8 mouse cellular contexts compared by ENCODE assay signal in genomic region chr7:27231693-27232331, GRCm38 (mm10). TPM values are rescaled to one million over a fixed set of nuclear protein-coding genes. Genes with fewer than 3 reads are reported as not detected.
DNase-seq lines count a peak whose midpoint lies in the region; ATAC-seq lines count a peak whose summit lies in the region.

No protein-coding gene starts in this region.

- no peak for ATAC-seq in activated CD4-positive, CD25-positive, alpha-beta regulatory T cell, adult 4 months

- DNase-seq in left cerebral cortex, adult 11 months (ENCODE audit: low spot score) = peak; percentile 78
- DNase-seq in left cerebral cortex, postnatal 4 days = no peak
- peak; percentile 91 for DNase-seq in adrenal gland, postnatal 14 days
- peak; percentile 62 to 66 for DNase-seq in heart, postnatal 10 days
- peak; percentile 77 to 96 for DNase-seq in left cerebral cortex, postnatal 25 days (ENCODE audit: low spot score in 2 of 2)
- DNase-seq in right cerebral cortex, adult 18-20 months = peak; percentile 89
- no peak for DNase-seq in c-Kit-positive CD71-positive TER-119-positive erythroid progenitor cells, embryonic 14.5 days (ENCODE audit: low spot score)

- intact Hi-C loops in left cerebral cortex, postnatal 4 days (cut with DNase I) = no loop called here
- intact Hi-C loops in heart, postnatal 10 days (cut with DNase I) = no loop called here
- intact Hi-C loops in left cerebral cortex, postnatal 25 days (cut with DNase I) = loop anchor here (1.0 kb wide), 2 partner anchors 25 to 54 kb away; partner anchors contain the start of gene Rab4b

RNA-seq across cellular contexts. Expression of gene Coq8b, which starts 1.0 kb away (rescaled TPM):
- total RNA-seq in left cerebral cortex, postnatal 4 days (2021) = 10 to 100 TPM; 23.6 to 27.0 TPM
- total RNA-seq in adrenal gland, postnatal 14 days (2021) = 44.2 and 44.8 TPM in 2 replicates
- total RNA-seq in heart, postnatal 10 days (2021) = 10 to 100 TPM; 12.8 TPM
- 10 to 100 TPM; 32.5 to 37.2 TPM for total RNA-seq in left cerebral cortex, postnatal 25 days (2021)
- polyA plus RNA-seq in activated CD4-positive, CD25-positive, alpha-beta regulatory T cell, adult 4 months (2017; shearing (Covaris generic)) = 10 to 100 TPM in 1 of 2 experiments, 1 to 10 TPM in 1; 6.3 to 12.5 TPM

RNA-seq across cellular contexts. Expression of gene Itpkc, which starts 3.4 kb away (rescaled TPM):
- total RNA-seq in left cerebral cortex, postnatal 4 days (2021) = 10 to 100 TPM; 14.1 to 14.3 TPM
- 8.6 and 9.6 TPM in 2 replicates for total RNA-seq in adrenal gland, postnatal 14 days (2021)
- total RNA-seq in heart, postnatal 10 days (2021) = 1 to 10 TPM; 4.2 to 4.5 TPM
- 1 to 10 TPM; 7.5 to 8.8 TPM for total RNA-seq in left cerebral cortex, postnatal 25 days (2021)
- 1 to 10 TPM; 1.3 to 1.5 TPM for polyA plus RNA-seq in activated CD4-positive, CD25-positive, alpha-beta regulatory T cell, adult 4 months (2017; shearing (Covaris generic))

RNA-seq across cellular contexts. Expression of gene Numbl, which starts 26.4 kb away (rescaled TPM):
- 100 to 1,000 TPM; 101 to 104 TPM for total RNA-seq in left cerebral cortex, postnatal 4 days (2021)
- total RNA-seq in adrenal gland, postnatal 14 days (2021) = 8.7 and 11.9 TPM in 2 replicates
- 10 to 100 TPM; 10.7 to 13.8 TPM for total RNA-seq in heart, postnatal 10 days (2021)
- 100 to 1,000 TPM; 119 to 130 TPM for total RNA-seq in left cerebral cortex, postnatal 25 days (2021)
- polyA plus RNA-seq in activated CD4-positive, CD25-positive, alpha-beta regulatory T cell, adult 4 months (2017; shearing (Covaris generic)) = not detected

RNA-seq across cellular contexts. Expression of gene Snrpa, which starts 35.7 kb away (rescaled TPM):
- 100 to 1,000 TPM in 1 of 2 experiments, 10 to 100 TPM in 1; 98.6 to 110 TPM for total RNA-seq in left cerebral cortex, postnatal 4 days (2021)
- 88.3 and 90.9 TPM in 2 replicates for total RNA-seq in adrenal gland, postnatal 14 days (2021)
- total RNA-seq in heart, postnatal 10 days (2021) = 10 to 100 TPM; 46.9 to 52.7 TPM
- 10 to 100 TPM; 81.9 to 85.2 TPM for total RNA-seq in left cerebral cortex, postnatal 25 days (2021)
- 100 to 1,000 TPM in 1 of 2 experiments, 10 to 100 TPM in 1; 74.6 to 109 TPM for polyA plus RNA-seq in activated CD4-positive, CD25-positive, alpha-beta regulatory T cell, adult 4 months (2017; shearing (Covaris generic))

RNA-seq across cellular contexts. Expression of gene BC024978, which starts 36.2 kb away (rescaled TPM):
- 10 to 100 TPM; 16.3 to 18.0 TPM for total RNA-seq in left cerebral cortex, postnatal 4 days (2021)
- 22.9 and 23.0 TPM in 2 replicates for total RNA-seq in adrenal gland, postnatal 14 days (2021)
- 10 to 100 TPM; 13.6 to 14.1 TPM for total RNA-seq in heart, postnatal 10 days (2021)
- 10 to 100 TPM; 21.0 to 25.2 TPM for total RNA-seq in left cerebral cortex, postnatal 25 days (2021)
- polyA plus RNA-seq in activated CD4-positive, CD25-positive, alpha-beta regulatory T cell, adult 4 months (2017; shearing (Covaris generic)) = 1 to 10 TPM; 4.2 to 4.5 TPM

Comparison
In these comparisons a context has a peak if more than half of its experiments do, and no peak if none do; other contexts are left out.
1. DNase-seq: peak in left cerebral cortex, adult 11 months (single experiment), adrenal gland, postnatal 14 days (single experiment), heart, postnatal 10 days (2 of 2), left cerebral cortex, postnatal 25 days (2 of 2) and right cerebral cortex, adult 18-20 months (single experiment); none in left cerebral cortex, postnatal 4 days (single experiment) and c-Kit-positive CD71-positive TER-119-positive erythroid progenitor cells, embryonic 14.5 days (single experiment).